Mouse (Mus musculus) gastrocnemius, adult 18-20 months (tissue): ENCODE measurements at regions not wholly inside any gene's neighbourhood (a gene's known extent, or its start where the extent isn't known, plus 50 kb on each side); places are given as distances from the start of the nearest gene placed in this dataset.

Source experiments
- DNase-seq: peaks from one replicate; pipeline ENCODE4 v3.0.0; 2021; ENCODE audit warnings: low spot score

DNA sequence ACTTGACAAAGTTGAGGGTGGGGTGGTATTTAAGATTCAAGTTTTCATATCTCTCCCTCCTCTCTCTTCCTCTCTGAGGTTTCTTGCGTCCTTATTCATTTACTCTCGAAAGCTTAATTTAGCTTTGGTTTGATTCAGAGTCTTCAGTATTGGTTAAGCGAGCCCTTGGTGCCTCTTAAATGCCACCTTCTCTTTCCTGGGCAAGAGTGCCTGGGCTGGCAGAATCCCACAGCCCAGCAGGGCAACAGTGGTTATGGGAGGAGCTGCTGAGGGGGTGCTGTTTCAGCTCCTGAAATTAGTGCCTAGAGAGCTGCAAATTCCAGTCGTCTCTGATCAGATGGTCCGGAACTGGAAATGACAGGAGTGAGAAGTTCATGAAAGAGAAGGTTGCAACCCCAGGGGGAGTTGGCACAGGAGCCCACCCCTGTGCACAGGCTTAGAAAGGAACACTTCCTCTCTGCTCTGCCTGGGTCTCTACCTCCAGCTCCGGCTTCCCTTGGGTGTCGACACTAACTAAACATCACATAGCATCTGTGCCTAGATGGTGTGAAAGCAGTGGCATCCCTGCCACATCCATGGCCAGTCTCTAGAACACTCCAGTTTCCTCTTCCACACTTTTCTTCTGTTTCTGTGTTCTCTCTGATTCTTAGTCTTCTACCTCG lies 125.2 kb upstream of the Tent5a start:
- no peak for DNase-seq

DNA sequence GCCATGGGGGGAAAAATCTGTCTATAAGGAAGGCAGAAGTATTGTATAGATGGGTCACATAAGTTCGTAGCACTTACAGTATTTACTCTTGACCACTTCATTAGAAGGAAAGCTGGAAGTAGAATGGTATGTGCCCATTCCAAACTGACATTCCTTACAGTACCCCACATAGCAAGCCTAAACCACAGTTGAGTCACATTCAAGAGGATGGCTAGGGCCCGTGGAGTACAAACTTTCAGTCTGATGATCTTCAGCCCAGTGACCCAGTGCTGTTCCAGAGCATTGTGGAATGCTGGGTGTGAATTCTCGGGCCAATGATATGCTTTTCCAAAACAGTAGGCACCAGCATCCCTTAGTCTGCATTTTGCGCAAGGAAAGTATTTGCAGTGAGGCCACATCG lies 124.2 kb upstream of the Tent5a start:
- no peak for DNase-seq

DNA sequence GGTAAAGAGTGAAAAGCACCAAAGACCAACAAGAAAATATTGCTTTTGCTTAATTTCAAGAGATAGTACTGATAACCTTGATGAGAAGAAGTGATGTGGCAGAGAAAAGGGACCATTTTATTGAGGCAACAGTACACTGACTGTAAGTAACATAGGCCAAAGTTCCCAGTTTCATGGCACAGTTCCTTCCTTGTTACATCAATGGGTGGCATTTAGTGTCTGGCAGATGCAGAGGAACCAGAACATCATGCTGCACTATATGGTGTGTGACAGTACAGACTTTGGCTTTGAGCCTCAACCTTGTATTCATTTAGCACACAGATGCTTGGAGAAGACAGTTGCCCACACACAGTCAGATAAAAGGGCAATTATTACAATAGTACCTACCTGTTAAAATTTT lies 123.7 kb upstream of the Tent5a start:
- no peak for DNase-seq

DNA sequence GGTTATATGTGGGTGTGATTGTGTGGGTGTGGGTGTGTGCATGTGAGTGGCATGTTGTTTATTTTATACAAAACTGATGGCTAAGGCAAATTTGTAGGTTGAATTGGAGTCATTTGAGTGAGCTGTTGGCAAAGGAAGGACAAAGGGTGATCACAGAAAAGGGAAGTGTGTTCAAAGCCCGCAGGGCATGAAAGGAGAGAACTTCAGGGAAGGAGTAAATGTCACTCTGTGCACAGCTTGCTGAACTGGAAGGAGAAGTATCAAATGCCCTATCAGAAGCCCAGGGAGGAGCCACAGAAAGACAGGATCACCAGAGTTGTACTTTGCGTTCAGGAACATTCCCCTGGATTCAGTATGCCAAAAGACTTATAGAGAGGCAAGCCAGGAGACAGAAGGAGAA lies 122.3 kb upstream of the Tent5a start:
- DNase-seq, result no peak

DNA sequence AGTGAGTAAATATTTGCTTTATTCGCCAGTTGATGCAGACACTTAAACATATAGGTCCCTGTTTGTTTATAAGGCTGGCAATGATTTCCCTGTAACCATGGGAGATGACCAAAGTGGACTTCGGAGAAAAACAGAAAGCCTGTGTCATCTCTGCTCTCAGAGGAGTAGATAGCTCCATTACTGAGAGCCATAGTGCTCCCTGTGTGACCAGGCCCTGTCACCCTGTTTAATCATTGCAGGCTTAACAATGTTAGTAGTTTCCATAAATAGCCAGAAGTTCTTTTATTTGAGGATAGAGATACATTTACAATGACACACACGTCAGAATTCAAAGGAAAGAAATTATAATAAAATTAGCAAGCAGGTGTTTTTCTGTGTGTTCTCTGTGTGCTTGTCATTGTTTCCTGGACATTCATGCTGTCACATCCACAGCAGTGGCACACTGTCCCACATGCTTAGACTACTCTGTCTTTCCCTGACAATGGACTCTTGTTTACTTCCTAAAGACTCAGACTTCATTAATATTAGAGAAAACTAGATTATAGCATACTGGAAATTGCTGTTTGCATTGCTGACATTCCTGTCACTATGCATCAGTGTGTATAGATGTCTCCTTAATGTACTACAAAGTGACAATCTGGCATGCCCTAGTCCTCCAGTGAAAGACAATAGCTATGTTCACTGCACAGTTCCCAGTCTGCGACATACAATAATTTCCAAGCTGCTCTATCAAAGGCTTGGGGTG lies 115.8 kb upstream of the Tent5a start:
- DNase-seq, result no peak

DNA sequence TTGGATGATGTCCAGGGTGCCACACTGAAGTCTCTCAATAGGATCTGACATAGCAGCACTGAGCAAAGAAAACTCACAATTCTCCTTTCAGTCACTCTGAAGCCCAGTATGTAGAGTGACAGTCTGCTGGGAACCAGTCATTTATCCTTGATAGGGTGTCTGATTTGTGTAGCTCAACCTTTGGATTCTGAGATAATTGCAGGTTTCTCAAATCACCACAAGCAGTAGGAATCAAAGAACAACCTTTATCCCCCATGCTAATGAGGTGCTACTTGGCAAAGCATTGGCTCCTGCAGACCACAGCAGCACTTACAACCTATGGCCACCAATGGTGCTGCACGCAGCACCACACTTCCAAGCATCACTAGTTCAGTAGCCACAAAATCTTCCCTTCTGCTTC lies 112.5 kb upstream of the Tent5a start:
- no peak for DNase-seq

DNA sequence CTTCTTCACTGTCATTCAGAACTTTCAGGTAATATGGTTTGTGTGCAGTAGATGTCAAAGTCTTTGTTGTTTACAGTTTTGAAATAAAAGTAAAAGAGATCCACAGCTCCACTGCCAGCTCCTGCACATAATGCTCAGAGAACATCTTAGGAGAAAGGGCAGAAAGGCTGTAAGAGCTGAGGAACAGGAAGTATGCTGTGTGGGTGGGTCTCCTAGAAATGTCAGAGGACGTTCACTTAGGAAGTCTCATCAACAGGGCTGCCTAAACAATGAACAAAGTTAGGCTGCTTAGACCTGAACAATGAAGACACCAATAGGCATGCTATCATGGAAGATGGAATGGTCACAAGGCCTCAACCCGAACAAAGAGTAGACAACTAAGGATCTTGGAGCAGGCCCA lies 105.1 kb upstream of the Tent5a start:
- DNase-seq, result no peak

DNA sequence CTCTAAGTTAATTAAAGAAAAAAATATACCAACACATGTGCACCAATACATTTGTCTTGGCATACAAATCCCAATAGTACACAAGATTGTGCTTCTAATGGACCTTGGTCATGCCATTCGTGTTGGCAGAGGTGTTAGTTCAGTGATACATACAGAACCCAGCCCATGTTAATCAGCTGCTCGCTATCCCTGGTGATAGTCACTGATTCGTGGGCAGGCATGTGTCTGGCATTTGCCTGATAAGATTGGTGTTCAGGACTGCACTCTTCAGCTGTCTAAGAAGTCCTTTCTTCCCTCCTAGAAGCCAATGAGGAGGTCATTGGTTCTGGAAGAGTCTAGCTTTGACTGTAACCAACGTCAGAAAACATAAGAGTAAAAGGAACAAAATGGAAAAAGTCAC lies 99.7 kb upstream of the Tent5a start:
- DNase-seq, result no peak

DNA sequence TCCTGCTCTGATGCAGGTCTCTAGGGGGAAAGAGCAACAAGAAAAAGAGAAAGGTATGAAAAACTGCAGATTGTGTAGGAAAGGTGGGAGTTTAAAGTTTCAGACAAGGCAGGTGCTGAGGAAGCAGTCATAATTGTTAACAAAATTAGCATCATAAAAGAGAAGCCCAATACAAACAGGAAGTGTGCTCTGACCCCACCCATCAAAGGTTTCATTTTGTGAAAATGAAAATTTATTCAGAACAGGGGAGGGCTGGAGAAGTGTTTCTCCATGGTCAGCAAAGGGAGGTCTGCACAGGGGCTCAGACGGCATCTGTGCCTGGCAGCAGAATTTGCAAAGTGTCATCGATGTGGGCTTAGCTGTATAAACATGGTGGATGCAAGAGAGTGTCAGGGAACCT lies 96.8 kb upstream of the Tent5a start:
- DNase-seq, result no peak

DNA sequence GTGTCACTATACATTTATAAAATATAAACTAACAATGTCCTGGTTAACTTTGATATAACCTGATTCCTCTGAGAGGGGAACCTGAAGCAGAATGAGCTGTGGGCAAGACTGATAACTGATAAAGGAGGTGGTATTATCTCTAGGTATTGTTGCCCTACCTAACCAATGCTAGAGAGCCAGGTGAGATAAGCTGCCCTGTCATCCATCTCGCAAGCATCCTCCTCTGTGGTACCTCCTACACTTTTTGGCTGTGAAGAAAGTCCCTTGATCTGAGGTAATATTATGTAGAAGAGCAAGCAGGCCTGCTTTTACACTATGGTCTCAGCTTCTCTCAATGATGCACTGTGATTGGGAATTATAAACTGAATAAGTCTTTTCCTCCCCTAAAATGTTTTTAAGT lies 87.2 kb upstream of the Tent5a start:
- DNase-seq, result no peak

DNA sequence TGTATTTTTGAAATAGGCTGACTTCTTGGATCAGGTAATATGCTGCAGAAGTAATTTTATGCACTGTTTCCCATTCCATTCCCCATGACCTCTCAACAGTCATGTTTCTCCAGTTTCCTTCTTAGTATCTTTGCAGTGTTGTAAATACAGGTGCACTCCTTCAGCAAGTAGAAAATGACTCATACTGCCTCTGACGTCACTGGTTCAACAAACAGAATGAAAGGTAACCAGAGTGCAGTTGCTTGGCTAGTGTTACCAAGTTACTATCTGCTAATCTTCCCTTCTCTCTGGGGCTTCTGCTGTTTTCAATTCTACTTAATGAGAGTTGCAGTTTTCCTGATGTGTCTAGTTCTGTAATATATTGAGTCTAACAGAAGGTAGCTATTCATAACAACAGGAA lies 86.7 kb upstream of the Tent5a start:
- DNase-seq, result no peak

DNA sequence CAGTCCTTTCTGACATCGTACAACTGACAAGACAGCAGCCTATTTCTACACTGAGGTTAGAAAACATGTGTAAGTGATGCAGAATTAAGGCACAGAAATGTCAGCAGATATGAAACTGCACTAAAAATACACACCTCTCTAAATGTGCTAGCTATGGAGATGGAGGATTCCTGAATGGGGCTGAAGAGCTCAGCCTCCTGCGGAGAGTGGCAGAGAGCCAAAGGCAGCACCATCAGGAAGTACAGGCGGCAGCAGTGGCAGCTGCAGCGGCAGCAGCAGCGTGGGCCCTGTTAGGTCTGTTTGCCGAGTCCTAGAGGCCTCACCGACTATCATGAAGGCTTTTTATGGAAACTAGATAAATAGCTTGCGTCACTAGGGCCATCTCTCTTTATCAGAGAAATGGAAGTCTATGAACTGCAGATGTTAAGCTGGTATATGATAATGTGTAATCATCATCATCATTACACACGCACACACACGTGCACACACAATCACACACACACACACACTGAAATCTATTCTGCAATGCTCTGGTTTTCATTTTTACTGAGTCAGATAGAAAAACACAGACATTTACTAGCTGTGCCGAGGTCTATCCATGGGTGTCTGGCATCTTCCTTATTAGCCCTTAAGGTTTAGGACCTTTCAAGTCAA lies 83.6 kb upstream of the Tent5a start:
- no peak for DNase-seq

DNA sequence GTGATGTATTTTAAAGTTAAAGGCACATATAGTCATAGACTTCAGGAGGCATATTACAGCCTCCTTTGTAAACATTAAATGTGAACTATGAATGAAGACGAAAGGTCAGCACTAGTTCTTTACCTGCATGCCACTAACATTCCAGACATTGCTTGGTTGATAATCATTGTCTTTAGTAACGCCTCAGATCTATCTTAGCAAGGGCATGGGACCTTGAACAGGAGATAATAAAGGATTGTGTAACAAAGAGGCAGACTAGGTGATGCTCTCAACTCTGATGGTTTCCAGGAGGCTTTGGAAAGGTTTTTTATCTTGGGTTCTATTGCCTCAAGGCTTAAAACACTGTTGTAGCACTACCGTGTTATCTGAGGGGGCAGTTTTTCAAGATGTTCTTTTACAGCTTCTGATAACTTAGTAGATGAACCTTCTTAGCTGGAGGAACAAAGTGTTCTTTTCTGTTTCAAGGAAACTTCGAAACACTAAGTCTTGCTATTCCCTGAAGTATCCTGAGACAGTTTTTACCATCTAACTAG lies 82.9 kb upstream of the Tent5a start:
- DNase-seq, result no peak

DNA sequence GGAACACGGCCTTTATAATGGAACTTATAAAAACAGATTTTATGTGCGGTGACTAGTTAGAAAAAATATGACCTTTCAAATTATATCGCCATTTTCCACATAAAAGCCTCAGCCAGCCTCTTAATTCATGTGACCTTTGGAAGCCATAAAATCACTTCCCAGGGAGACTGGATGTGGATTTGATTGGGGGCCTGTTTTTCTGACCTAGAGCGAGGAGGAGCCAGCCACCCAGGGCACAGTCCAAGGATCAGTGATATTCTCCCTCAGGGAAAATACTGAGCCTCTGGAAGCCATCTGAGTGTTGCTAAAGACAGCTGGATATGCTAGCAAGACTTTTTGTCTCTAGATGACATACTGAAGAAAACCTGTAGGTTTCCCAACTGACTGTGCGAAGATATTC lies 81.3 kb upstream of the Tent5a start:
- DNase-seq, result peak; percentile 7

DNA sequence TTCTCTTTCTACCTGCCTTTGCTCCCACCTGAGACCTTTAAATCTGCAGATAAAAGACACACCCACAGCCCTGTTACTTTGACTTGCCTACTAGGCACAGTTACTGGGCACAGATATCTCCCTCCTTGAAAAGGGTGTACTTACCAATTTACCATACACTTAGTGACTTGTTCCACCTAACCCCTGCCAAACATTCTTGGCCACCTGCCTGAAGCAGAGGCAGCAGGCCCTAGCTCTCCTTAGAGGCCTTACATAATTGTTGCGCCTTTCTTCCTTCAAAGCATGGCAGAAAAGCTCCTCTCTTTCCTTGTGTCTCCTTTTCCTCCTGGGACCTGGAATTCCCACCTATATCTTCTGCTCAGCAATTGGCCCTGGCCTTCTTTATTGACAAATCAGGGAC lies 80.4 kb upstream of the Tent5a start:
- DNase-seq, result no peak

DNA sequence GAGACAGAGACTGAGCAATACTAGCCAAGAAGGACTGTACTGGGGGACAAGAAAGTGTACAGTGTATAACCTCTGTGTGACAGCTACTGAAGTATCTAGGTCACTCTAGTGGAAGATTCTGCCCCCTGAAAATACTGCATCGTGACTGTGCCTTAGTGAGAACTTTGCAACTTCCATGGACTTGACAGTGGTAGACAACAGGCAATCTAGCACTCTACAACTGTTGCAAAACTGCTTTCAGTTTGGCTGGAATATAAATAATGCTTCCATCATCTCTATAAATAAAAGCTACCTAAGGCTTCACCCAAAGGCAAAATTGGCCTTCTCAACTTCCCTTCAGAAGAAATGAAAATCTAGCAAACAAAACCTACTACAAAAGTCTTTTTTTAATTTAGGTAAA lies 74.6 kb upstream of the Tent5a start:
- DNase-seq, result no peak

DNA sequence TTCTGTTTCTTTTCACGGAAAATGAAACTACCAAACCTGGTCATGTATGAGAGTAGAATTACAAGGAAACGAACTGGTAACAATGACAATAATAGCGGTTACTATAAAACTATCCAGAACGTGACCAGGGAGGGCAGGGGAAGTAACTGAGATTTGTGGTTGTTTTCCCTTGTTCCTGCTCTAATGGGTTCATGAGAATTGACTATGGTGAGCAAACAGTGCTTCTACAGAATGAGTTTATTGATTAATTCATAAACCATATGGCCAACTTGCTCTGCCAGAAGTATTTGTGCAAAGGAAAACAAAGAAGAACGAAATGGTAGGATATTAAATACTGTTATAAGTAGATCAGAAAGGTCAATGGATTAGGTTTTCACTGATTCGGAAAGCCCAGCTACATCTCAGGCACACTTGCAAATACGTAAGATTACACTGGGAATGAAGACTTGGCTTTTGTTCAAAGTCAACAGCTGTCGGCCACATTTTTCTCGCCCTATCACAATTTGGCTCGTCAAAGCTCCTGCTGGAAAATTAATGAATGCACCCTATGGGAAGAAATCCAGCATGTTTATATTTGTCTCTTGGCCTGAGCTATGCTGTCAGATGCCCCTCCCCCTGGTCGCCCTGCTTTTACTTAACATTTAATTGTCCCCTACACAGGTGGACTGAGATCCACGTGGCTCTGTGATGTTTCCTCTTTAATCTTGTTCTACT lies 73.6 kb upstream of the Tent5a start:
- DNase-seq, result no peak

DNA sequence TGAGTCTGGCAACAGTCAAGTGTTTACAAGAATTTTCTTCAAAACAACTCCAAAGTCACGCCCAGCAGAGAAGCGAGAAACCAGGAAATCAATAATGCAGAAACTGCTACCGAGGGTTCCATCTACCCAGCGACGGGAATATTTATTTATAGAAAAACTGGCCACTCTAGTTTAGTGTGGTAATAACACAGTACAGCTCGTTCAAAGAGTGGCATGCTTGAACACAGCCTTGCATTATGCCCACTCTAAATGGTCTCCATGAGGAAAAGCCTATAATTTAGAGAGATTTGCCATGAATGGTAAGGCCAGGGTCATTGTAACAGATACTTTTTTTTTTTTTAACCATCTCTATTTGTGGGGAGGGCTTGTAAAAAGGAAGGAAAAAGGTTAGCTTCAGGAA lies 67.8 kb upstream of the Tent5a start:
- no peak for DNase-seq

DNA sequence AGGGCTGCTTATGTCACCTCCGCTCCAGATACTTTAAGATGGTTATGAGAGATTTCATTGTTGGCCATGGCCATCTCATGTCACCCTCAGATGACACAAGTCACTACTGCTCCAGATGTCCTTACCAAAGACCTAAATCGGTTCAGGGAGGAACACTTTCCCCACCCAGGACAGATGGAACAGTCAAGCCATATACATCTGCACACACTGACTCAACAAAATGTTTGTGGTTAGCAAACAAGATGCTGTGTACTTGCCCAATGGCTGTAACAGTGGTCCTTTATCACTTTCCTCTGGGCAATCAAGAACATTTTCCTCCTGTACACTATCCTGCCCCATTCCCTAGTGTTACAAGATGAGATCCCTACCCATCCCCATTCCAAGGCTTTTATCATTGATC lies 64.1 kb upstream of the Tent5a start:
- DNase-seq, result no peak

DNA sequence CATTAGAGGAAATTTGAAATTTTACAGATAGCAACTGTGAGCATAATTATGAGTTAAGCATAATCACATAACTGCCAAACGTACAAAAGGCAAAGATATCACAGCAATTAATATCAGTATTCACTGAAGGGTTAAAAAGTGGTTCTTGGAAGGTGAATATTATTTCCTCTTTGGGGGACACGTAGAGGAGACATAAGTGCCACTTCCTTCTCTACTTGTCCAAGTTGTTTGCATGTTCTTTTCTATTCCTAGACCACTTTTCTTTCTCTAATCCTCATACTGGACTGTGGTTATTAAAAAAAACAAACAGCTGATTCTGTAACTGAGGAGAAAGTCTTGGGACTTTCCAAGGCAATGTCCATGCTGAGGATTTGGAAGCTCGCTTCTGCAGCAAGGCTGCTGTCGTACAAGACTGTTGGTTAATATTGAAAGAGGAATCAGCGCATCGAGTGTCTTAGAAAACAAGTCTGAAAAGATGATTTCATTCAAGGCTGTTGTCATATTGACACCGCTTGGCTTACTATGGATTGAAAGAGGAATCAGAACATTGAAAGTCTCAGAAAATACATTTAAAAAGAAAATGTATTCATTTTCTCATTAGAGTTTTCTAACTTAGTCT lies 61.7 kb upstream of the Tent5a start:
- DNase-seq, result no peak

DNA sequence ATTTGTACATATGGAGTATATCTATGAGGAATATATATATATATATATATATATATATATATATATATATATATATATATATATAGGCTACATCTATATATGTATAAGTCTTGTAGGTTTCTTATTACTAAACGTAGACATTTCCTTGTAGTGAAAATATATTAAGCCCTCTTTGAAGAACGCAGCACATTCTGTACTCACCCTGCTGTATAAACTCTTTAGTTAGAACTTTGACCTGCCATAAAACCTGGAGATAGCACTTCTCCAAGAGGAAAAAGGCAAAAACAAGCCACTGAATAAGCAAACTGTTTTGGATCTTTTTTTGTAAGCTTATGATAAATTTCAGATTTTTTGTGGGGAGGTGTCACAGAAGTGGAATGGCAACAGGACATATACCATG lies 55.3 kb upstream of the Tent5a start:
- no peak for DNase-seq

DNA sequence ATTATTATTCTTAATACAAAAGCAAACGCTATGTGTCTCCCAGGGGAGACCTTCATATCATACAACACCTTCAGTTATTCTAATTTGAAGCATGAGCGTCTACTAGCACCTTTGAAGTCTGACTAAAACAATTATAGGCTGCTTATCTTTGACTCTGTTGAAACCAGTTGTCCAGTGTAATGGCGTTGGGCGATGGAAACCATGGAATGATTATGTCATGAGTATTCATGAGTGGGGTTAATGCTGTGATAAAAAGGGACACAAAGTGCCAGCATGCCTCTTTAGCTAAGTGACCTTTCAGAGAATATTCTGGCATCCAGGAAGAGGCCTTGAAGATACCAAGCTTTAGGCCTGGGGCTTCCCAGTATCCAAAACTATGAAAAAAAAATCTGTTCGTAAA lies 53.6 kb upstream of the Tent5a start:
- no peak for DNase-seq
